Mouse (Mus musculus) cerebellum, adult 9-10 months (tissue): ENCODE data around the gene Pde4c.

Experiments
- DNase-seq: peaks from one replicate; pipeline ENCODE4 v3.0.0; 2022

Gene Pde4c

DNA sequence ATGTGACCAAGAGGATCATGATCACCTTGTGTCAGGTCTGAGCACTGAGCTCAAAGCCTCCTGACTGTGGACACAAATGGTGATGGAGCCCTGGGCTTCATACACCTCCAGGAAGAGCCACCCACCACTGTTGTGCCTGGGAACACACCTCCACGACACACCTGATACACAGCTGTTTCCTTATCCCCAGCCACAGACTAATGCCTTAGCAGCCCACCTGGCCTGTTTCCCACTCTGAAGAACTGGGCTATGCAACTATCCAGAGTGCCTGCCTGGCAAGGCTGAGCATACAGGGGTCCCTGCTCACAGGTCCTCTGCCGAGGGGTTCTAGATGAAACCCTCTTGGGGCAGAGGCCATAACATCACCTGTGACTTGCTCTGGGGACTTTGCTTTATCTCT lies 70.7 kb downstream of the Pde4c start:
- DNase-seq, result peak; percentile 34

- peak; percentile 48 for DNase-seq
Measured at GRCm38 (mm10) chr8:70795370-70795769, 71.8 kb downstream of the Pde4c start.

DNA sequence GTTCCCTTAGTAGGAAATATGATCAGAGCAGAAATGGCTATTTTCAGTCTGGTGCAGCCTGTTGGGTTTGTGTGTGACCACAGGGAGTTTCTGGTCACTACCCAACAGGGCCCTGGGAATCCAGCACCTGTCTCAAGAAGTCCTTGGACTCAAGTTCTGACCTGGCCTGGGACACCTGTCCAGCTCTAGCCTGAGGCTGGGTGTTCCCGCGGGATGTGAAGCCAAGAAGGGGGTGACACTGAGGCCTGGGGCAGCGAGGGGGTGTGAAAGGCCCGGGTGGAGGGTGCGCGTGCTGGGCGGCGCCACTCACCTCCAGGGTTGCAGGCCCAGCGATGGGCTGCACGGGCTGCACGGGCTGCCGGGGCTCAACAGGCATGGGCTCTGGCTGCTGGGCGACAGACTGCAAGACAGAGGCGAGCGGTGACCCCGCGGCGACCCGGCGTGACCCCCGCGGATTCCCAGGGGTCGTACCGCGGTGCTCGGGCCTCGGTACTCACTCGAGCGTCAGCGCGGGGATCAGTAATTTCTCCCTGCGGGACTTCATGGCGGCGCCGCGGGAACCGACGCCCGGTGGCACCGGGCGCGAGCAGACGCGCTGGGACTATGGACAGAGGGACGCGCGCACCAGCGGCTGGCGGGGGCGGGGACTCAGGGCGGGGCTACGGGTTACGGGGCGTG lies 73.0 kb downstream of the Pde4c start:
- DNase-seq, result peak; percentile 65

GRCm38 (mm10) chr8:70797081-70798070 lies 73.9 kb downstream of the Pde4c start:
- DNase-seq, result peak; percentile 87

GRCm38 (mm10) chr8:70798281-70798680 lies 74.8 kb downstream of the Pde4c start:
- DNase-seq, result peak; percentile 55

GRCm38 (mm10) chr8:70800648-70801047 lies 77.1 kb downstream of the Pde4c start:
- DNase-seq, result no peak
